Mouse (Mus musculus): ENCODE measurements at regions not wholly inside any gene's neighbourhood (a gene's known extent, or its start where the extent isn't known, plus 50 kb on each side); places are given as distances from the start of the nearest gene placed in this dataset.

DNA sequence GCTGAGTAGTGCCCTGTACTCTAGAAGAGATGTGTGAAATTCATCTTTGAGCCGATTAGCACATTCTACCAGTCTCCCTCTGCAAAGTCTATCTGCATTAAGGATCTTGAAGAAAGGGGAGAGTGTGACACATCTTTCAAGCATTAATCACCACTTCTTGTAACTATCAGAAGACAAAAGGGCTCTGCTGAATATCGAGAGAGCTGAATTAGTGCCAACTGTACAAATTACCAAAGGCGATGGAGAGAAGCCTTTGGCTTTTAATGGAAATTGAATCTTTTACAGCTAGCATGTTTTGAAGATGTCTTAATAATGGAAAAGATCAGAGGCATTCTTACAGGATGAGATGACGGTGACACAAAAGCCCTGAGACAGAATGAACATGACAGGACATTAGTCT lies 97.2 kb upstream of the Pam start:
- no peak for DNase-seq

GRCm38 (mm10) chr1:98192044-98192484 lies 96.6 kb upstream of the Pam start:
- DNase-seq = no peak

GRCm38 (mm10) chr1:98191331-98191730 lies 95.9 kb upstream of the Pam start:
- DNase-seq = no peak

DNA sequence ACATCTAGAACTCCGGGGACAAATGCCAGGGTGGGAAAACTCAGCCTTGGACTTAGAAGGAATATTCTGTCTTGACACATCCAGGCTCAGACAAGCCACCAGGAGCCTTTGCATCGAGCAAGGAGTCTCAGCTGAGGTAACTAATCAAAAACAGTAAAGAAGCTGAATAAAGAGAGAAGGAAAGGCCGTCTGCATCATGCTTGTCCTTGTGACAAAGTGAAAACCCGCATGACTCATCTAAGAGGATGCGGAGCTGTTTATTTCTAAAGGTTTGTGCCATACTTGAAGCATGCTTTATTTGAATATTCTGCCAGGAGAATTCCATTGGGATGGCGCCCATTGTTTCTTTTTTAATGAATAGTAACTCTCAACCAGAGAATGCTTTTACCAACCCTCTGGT lies 95.3 kb upstream of the Pam start:
- no peak for DNase-seq

GRCm38 (mm10) chr1:98189991-98190471 lies 94.6 kb upstream of the Pam start:
- DNase-seq = no peak

DNA sequence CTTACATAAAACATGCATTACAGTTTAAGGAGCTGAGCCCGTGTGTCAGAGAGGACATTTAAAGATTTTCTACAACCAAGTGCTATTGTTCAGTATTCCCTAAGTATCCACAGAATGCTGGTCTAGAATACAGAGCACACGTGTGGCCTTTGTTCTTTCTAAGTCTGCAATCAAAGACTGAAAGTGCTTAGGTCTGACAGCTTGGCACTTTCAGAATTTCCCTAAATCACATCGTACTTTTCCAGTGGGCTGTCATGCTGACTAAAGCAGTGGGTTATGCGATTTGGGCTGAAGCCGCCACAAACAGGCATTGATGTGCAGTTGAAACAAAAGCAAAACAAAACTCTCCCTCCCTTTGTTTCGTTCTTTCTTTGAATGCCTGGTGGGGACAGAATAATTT lies 84.9 kb upstream of the Pam start:
- DNase-seq = no peak

DNA sequence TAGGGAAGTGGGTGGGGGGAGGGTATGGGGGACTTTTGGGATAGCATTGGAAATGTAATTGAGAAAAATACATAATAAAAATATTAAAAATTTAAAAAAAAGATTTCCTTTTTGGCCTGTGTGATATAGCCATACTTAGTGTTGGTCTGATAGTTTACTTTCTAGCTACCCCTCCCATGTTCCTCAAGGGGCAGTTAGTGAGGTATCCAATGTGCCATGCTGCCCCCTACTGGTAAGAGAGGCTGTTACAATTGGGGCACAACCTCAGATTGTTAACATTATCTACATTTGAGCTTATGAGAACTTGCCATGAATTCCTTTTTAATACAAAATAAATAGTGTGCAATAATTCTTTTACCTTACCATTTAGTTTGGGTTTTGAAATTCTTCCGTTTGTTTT lies 83.6 kb upstream of the Pam start:
- peak; percentile 29 to 32 for DNase-seq

GRCm38 (mm10) chr1:98174811-98175132 lies 79.3 kb upstream of the Pam start:
- no peak for DNase-seq

DNA sequence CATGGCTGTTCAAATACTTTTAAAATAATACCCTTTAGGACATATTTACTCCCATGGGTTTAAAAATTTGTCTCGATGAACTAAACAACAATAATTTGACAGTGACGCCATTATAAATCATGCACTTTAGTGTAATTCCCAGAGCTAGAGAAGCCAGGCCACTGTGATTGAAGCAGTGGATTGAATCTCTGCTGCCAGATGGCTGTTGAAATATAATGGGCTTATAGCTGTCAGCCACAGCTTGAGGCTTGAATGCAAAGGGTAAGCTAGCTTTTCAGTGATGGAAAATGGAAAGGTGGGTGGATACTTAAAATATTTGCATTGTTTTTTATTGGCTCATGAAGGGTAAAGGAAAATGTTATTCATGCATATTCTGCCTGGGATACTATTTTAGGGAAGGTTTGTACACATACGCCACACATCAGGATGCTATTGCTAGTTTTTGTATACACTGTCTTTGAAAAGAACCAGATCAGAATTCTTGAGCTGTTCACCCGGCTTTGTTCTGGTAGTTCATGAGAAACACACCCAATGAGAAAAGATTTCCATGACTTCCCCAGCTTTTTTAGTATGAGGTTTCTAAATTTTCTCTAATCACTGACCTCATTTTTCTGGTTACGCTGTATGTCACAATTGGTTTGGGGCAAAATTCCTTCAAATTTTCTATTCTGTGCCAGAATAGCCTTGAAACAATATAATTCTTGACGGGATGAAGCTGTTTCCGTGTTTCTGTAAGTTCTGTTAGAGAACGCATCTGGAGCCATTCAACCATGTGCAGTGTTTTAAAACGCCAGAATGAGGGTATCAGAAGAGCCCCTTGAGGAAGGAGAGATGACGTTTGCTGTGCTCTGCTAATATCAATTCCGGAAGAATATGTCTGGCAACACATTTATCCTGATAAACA lies 78.7 kb upstream of the Pam start:
- no peak for DNase-seq

DNA sequence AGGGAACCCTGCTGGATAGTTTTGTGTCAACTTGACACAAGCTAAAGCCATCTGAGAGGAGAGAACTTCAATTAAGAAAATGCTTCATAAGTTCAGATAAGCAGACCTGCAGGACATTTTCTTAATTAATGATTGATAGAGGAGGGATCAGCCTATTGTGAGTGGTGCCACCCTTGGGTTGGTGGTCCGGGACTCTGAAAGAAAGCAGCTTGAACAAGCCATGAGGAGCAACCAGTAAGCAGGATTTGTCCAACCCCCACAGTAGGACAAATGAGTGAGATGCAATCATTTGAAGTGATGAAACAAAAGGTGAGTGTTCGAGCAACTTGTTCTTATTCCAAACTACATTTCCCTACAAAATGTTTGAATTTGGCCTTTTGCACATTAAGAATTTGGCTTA lies 78.0 kb upstream of the Pam start:
- DNase-seq = no peak

DNA sequence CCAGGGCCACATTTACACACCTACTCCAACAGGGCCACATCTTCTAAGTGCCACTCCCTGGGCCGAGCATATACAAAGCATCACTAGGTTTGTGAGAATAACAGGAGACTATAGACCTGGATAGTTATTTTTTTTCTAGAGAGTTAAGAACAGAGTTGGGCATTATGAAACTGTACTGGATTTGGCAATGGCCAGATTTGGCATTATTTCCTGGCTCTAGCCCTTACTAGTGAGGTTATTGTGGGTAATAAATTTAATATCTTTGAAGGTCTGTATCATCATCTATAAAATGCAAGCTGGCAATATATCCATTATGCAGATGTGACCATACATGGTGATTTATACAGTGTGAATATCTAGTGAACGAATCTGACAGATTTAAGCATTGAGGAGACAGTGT lies 75.8 kb upstream of the Pam start:
- no peak for DNase-seq

- no peak for DNase-seq
Measured at GRCm38 (mm10) chr1:98169352-98169751, 73.9 kb upstream of the Pam start.

DNA sequence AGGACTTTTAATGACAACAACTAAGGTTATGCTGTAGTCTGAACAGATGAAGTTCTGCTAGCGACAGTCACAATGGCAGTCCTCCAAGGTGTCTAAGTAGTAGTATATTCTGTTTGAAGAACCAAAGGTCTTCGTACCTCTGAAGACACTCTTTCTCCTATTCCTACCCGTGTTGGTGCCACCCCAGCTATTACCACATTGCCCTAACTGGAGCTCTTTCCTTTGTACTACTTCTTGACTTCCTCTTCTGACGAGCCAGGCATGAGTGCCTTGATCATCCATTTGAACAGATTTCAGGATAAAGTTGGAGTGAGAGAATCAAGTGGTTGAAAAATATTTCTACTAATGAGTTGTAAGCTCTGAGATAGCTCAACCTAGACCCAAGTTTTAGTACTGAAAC lies 72.4 kb upstream of the Pam start:
- no peak for DNase-seq

DNA sequence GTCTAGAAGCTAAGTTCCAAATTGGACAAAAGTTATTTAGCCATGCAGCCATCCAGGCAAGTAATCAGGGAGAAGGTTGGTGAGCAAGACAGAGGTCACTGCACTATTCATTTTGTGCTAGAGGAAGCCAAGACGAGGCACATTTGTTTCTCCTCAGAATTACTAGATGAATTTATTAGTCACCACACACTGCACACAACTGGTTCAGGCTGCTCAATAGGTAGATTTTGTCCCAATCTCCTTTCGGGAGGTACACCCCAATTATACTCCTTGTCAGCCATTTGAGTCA lies 67.1 kb upstream of the Pam start:
- DNase-seq = no peak

GRCm38 (mm10) chr1:98161882-98162638 lies 66.6 kb upstream of the Pam start:
- no peak for DNase-seq

GRCm38 (mm10) chr1:98158969-98159368 lies 63.5 kb upstream of the Pam start:
- no peak for DNase-seq

DNA sequence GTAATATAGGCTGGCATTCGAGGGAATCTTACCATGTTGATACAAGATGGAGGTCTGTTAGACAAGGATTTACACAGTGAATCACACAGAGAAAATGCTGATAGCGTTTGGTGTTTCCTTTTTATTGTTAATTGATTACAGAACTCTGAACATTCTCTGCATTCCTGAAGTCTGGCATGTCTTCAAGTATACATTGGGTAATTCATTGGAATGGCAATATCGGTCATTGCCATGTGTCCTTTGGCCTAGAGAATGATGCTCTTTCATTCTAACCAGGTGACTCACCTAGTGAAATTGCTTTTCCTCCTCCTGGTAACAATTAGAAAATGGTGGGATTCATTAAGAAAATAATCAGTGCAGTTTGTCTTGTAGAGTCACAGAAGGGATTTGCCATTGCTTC lies 51.9 kb upstream of the Pam start:
- DNase-seq = no peak
